Mouse (Mus musculus) testis, adult 2 months (tissue): ENCODE results near the gene Bclaf1. TPM values are rescaled to one million over a fixed set of nuclear protein-coding genes. Genes with fewer than 3 reads are reported as not detected.

Experiments used
- H3K27ac ChIP-seq: fragments of 200-500 bp; 2 replicates; pipeline ENCODE4 v1.5.1; 2012; ENCODE audit warnings: low read depth, low read length; ENCODE audit not compliant: control insufficient read depth, insufficient read depth
- H3K27me3 ChIP-seq: fragments of 200-500 bp; 2 replicates; pipeline ENCODE4 v1.6.1; 2012; ENCODE audit warnings: mild to moderate bottlenecking, low read length, moderate library complexity; ENCODE audit not compliant: control insufficient read depth, insufficient read depth
- H3K36me3 ChIP-seq: fragments of 200-500 bp; 2 replicates; pipeline ENCODE4 v1.6.1; 2012; ENCODE audit warnings: mild to moderate bottlenecking, low read length; ENCODE audit not compliant: control insufficient read depth, insufficient read depth
- H3K4me1 ChIP-seq: fragments of 200-500 bp; 2 replicates; pipeline ENCODE4 v1.6.1; 2012; ENCODE audit warnings: low read length; ENCODE audit not compliant: control insufficient read depth, insufficient read depth
- H3K4me3 ChIP-seq: fragments of 200-500 bp; 2 replicates; pipeline ENCODE4 v1.5.1; 2012; ENCODE audit warnings: low read depth, mild to moderate bottlenecking, low read length, moderate library complexity, mixed read lengths; ENCODE audit not compliant: control insufficient read depth
- CTCF ChIP-seq: fragments of 200-500 bp; IDR thresholded peaks from 2 replicates; pipeline ENCODE4 v1.5.1; 2012; ENCODE audit warnings: low read depth, mild to moderate bottlenecking, inconsistent platforms, low read length, moderate library complexity; ENCODE audit not compliant: control insufficient read depth, insufficient read depth, insufficient replicate concordance
- POLR2A ChIP-seq: fragments of 200-500 bp; IDR thresholded peaks from 2 replicates; pipeline ENCODE4 v1.6.1; 2012; ENCODE audit warnings: low read depth, mild to moderate bottlenecking, inconsistent platforms, low read length, moderate library complexity; ENCODE audit not compliant: control insufficient read depth
- polyA plus RNA-seq: library from polyadenylated mRNA; depleted of rRNA; stranded (reverse); fragments of >200 nt; gene quantifications from 2 replicates; pipeline ENCODE4 v1.2.3, GENCODE M21; 2012; rRNA removed

Bclaf1 gene
- polyA plus RNA-seq, 1 experiment: 17.9 TPM

DNA sequence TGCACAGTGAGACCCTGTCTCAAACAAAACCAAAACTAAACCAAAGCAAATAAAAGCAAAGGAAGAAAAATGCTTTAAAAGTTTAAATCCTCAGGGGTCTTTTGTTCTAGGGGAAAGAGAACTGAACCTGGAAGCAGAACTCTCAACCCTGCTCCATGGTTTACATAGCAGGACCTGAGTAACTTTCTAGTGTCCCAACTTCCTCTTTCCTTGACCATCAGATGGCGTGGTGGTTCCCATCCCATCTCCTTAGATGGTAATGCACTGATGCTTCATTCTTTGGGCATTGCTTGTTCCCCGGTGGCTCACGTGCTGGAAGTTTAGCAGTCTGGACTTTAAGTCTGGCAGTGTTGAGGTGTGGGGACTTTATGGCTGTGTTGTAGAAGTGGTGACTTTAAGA lies 69.1 kb downstream of the Bclaf1 start:
- H3K27ac ChIP-seq: no peak overlapping the region
- H3K4me3 ChIP-seq: no peak overlapping the region
- no peaks in the 10 kb centered on the region for H3K4me1 ChIP-seq
- H3K27me3 ChIP-seq: no peaks in the 10 kb centered on the region
- no peak for TF ChIP-seq CTCF
- TF ChIP-seq POLR2A: no peak
- no peaks in the 10 kb centered on the region for H3K36me3 ChIP-seq

DNA sequence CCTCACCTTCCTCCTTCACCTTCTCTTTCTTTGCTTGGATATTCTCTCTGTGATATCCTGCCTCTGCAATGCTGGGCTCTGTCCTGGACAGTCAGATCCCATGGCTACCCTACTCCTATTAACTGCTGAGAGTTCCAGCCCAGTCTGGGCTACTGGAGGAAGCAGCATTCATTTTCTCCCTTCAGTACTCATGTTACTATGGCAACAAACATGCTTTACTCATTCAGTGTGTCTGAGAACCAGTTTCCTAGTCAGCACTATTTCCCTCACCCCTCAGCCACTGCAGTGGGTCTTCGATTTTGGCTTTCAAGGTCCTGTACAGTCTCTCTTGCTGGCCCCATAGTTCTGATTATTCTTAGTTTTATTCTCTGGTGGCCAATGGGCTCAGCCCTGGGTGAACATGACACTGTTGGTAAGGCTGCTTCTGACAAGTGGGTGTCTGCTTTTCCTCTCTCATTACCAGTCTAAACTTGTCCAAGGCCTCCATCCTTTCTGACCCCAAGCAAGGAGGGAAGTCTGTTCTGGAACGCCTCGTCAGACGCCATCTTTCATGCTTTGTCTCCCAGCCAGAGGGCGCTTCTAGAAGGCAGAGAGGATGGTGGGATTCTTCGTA lies 70.6 kb downstream of the Bclaf1 start:
- Histone ChIP-seq H3K4me3 (no peak overlapping the region), H3K36me3 (no peaks in the 10 kb centered on the region), H3K27ac (no peak overlapping the region), H3K4me1 (no peaks in the 10 kb centered on the region), H3K27me3 (no peaks in the 10 kb centered on the region)
- TF ChIP-seq POLR2A: no peak
- TF ChIP-seq CTCF: no peak

- Histone ChIP-seq H3K36me3 (no peaks in the 10 kb centered on the region), H3K27ac (no peak overlapping the region), H3K4me3 (no peak overlapping the region), H3K27me3 (no peaks in the 10 kb centered on the region), H3K4me1 (no peaks in the 10 kb centered on the region)
- TF ChIP-seq CTCF (no peak), POLR2A (no peak)
Observed at GRCm38 (mm10) chr10:20390568-20390967, 78.3 kb downstream of the Bclaf1 start.

Other genes with a start within 250 kb of the Bclaf1 start
- 82.2 and 92.8 TPM in 2 replicates for gene Map7, start 164.0 kb upstream of the Bclaf1 start, polyA plus RNA-seq
- gene Mtfr2, start 35.3 kb downstream of the Bclaf1 start, polyA plus RNA-seq: 8.2 and 10.6 TPM in 2 replicates